Comparison of ENCODE assay signal across 10 mouse cellular contexts in genomic region chr6:29717541-29717940, GRCm38 (mm10). TPM values are rescaled to one million over a fixed set of nuclear protein-coding genes. Genes with fewer than 3 reads are reported as not detected.
DNase-seq lines count a peak whose midpoint lies in the region; ATAC-seq and TF ChIP-seq lines count a peak whose summit lies in the region.
"Had no signal": no experiment of that assay in that cellular context is flagged by ENCODE, and none has a peak within 500 bp of the region (broad histone marks: within the 10 kb centered on the region; RNA-seq: fewer than 3 reads in every experiment).

No protein-coding gene starts in this region.

- no peak for ATAC-seq in hindbrain, embryonic 12.5 days (ENCODE audit: low FRiP score)
- no peak for ATAC-seq in midbrain, embryonic 13.5 days
- no peak for ATAC-seq in stomach, postnatal 0 days (ENCODE audit: low FRiP score, low TSS enrichment)

- peaks cover 21% of the 10 kb centered on the region for H3K4me1 ChIP-seq in hindbrain, embryonic 12.5 days
- peaks cover 28% of the 10 kb centered on the region for H3K4me1 ChIP-seq in hindbrain, embryonic 10.5 days (replicated peaks)
- H3K4me1 ChIP-seq in midbrain, embryonic 13.5 days (replicated peaks): peaks cover 23% of the 10 kb centered on the region
- peaks cover 33% of the 10 kb centered on the region for H3K4me1 ChIP-seq in midbrain, embryonic 10.5 days
- H3K4me1 ChIP-seq in stomach, postnatal 0 days (replicated peaks; ENCODE audit: control insufficient read depth, insufficient read depth): 0 out of 2 replicates have a peak, but pooled peaks cover 2% of the 10 kb centered on the region
- H3K4me1 ChIP-seq: megakaryocyte, embryonic 14.5 days had no signal

- TF ChIP-seq EP300 in stomach, postnatal 0 days (optimal IDR thresholded peaks at IDR 0.05): no peak

- no peaks in the 10 kb centered on the region for H3K36me3 ChIP-seq in hindbrain, embryonic 12.5 days
- H3K36me3 ChIP-seq in hindbrain, embryonic 10.5 days: no peaks in the 10 kb centered on the region
- no peaks in the 10 kb centered on the region for H3K36me3 ChIP-seq in midbrain, embryonic 13.5 days
- peaks cover 3% of the 10 kb centered on the region; the same call in 1 of the 2 replicates for H3K36me3 ChIP-seq in midbrain, embryonic 10.5 days
- H3K36me3 ChIP-seq in stomach, postnatal 0 days (ENCODE audit: control insufficient read depth, insufficient read depth, low read length): no peaks in the 10 kb centered on the region

- 60% methylated on average over 10 of the region's 10 CpGs for WGBS in hindbrain, embryonic 12.5 days
- WGBS in hindbrain, embryonic 10.5 days: 54% methylated on average over 10 of the region's 10 CpGs
- WGBS in midbrain, embryonic 13.5 days: 55% methylated on average over 10 of the region's 10 CpGs
- 48% methylated on average over 10 of the region's 10 CpGs for WGBS in midbrain, embryonic 10.5 days
- 54% methylated on average over 10 of the region's 10 CpGs for WGBS in stomach, postnatal 0 days

- no peak overlapping the region for H3K4me3 ChIP-seq in hindbrain, embryonic 12.5 days
- H3K4me3 ChIP-seq in hindbrain, embryonic 10.5 days: no peak overlapping the region
- H3K4me3 ChIP-seq in midbrain, embryonic 13.5 days (replicated peaks): no peak overlapping the region
- no peak overlapping the region for H3K4me3 ChIP-seq in midbrain, embryonic 10.5 days
- no peak overlapping the region for H3K4me3 ChIP-seq in stomach, postnatal 0 days (ENCODE audit: low read depth, low read length)
- H3K4me3 ChIP-seq: megakaryocyte, embryonic 14.5 days had no signal

- H3K27ac ChIP-seq in hindbrain, embryonic 12.5 days: no peak overlapping the region; the same call in 1 of the 2 replicates
- no peak overlapping the region for H3K27ac ChIP-seq in hindbrain, embryonic 10.5 days
- H3K27ac ChIP-seq in midbrain, embryonic 13.5 days: no peak overlapping the region
- H3K27ac ChIP-seq in midbrain, embryonic 10.5 days (replicated peaks): no peak overlapping the region
- no peak overlapping the region for H3K27ac ChIP-seq in stomach, postnatal 0 days (replicated peaks)

- DNase-seq in hindbrain, embryonic 10.5 days (ENCODE audit: low spot score): no peak
- DNase-seq in midbrain, embryonic 10.5 days (ENCODE audit: low spot score): no peak
- DNase-seq in layer of hippocampus, postnatal 14 days (ENCODE audit: low spot score in 2 of 2): peak; percentile 21 to 24
- DNase-seq in stomach, postnatal 0 days (ENCODE audit: low spot score): no peak
- no peak for DNase-seq in ovary, postnatal 36 days (ENCODE audit: low spot score)
- no peak for DNase-seq in thymus, postnatal 14 days
- DNase-seq: thymus, postnatal 4 days had no signal

- H3K9me3 ChIP-seq in hindbrain, embryonic 12.5 days (replicated peaks): no peaks in the 10 kb centered on the region
- H3K9me3 ChIP-seq in hindbrain, embryonic 10.5 days: no peaks in the 10 kb centered on the region
- no peaks in the 10 kb centered on the region for H3K9me3 ChIP-seq in midbrain, embryonic 13.5 days
- H3K9me3 ChIP-seq in midbrain, embryonic 10.5 days (replicated peaks): no peaks in the 10 kb centered on the region
- no peaks in the 10 kb centered on the region for H3K9me3 ChIP-seq in stomach, postnatal 0 days (ENCODE audit: control insufficient read depth, low read length)
- H3K9me3 ChIP-seq: megakaryocyte, embryonic 14.5 days had no signal

- H3K27me3 ChIP-seq in hindbrain, embryonic 12.5 days: peaks cover 9% of the 10 kb centered on the region; the same call in 1 of the 2 replicates
- peaks cover 32% of the 10 kb centered on the region for H3K27me3 ChIP-seq in hindbrain, embryonic 10.5 days (ENCODE audit: insufficient read depth, poor library complexity, severe bottlenecking)
- H3K27me3 ChIP-seq in midbrain, embryonic 13.5 days: peaks cover 6% of the 10 kb centered on the region
- H3K27me3 ChIP-seq in midbrain, embryonic 10.5 days (ENCODE audit: low read depth, poor library complexity, severe bottlenecking): peaks cover 33% of the 10 kb centered on the region
- no peaks in the 10 kb centered on the region for H3K27me3 ChIP-seq in stomach, postnatal 0 days (ENCODE audit: control insufficient read depth, insufficient read depth, low read length)

- no peak for TF ChIP-seq CTCF in stomach, postnatal 0 days (IDR thresholded peaks at IDR 0.05; ENCODE audit: low read depth)

- no peak overlapping the region for H3K9ac ChIP-seq in hindbrain, embryonic 12.5 days
- no peak overlapping the region for H3K9ac ChIP-seq in midbrain, embryonic 13.5 days (replicated peaks)
- H3K9ac ChIP-seq in stomach, postnatal 0 days (ENCODE audit: low read length): no peak overlapping the region

- peak overlapping the region; percentile 27; the same call in 1 of the 2 replicates for H3K4me2 ChIP-seq in hindbrain, embryonic 12.5 days (replicated peaks)
- H3K4me2 ChIP-seq in midbrain, embryonic 13.5 days (replicated peaks): peak overlapping the region; percentile 59; the same call in 1 of the 2 replicates
- peak overlapping the region; percentile 24; the same call in 1 of the 2 replicates for H3K4me2 ChIP-seq in stomach, postnatal 0 days (replicated peaks; ENCODE audit: low read depth)

RNA-seq across cellular contexts. Expression of gene Smo, which starts 17.8 kb away (rescaled TPM):
- 49.4 and 54.1 TPM in 2 replicates for polyA plus RNA-seq in hindbrain, embryonic 12.5 days (2016; fragmentation: Nextera tagmentation; extraction: Ambion mirVana)
- polyA plus RNA-seq in hindbrain, embryonic 10.5 days (2016; fragmentation: Nextera tagmentation; extraction: Ambion mirVana): 50.3 and 50.4 TPM in 2 replicates
- polyA plus RNA-seq in midbrain, embryonic 13.5 days (2015; fragmentation: Nextera tagmentation; extraction: Ambion mirVana): 14.2 and 19.2 TPM in 2 replicates
- polyA plus RNA-seq in midbrain, embryonic 10.5 days (2016; fragmentation: Nextera tagmentation; extraction: Ambion mirVana): 49.6 and 51.7 TPM in 2 replicates
- 10 to 100 TPM; 12.9 to 14.4 TPM for total RNA-seq in layer of hippocampus, postnatal 14 days (2021)
- 10.8 and 14.1 TPM in 2 replicates for polyA plus RNA-seq in stomach, postnatal 0 days (2015; fragmentation: Nextera tagmentation; extraction: Ambion mirVana)

RNA-seq across cellular contexts. Expression of gene Tspan33, which starts 23.5 kb away (rescaled TPM):
- polyA plus RNA-seq in hindbrain, embryonic 12.5 days (2016; fragmentation: Nextera tagmentation; extraction: Ambion mirVana): 8.2 and 9.2 TPM in 2 replicates
- 9.7 and 9.9 TPM in 2 replicates for polyA plus RNA-seq in hindbrain, embryonic 10.5 days (2016; fragmentation: Nextera tagmentation; extraction: Ambion mirVana)
- polyA plus RNA-seq in midbrain, embryonic 13.5 days (2015; fragmentation: Nextera tagmentation; extraction: Ambion mirVana): 3.4 and 6.0 TPM in 2 replicates
- polyA plus RNA-seq in midbrain, embryonic 10.5 days (2016; fragmentation: Nextera tagmentation; extraction: Ambion mirVana): 10.9 and 12.2 TPM in 2 replicates
- 10 to 100 TPM; 28.8 to 29.9 TPM for total RNA-seq in layer of hippocampus, postnatal 14 days (2021)
- polyA plus RNA-seq in stomach, postnatal 0 days (2015; fragmentation: Nextera tagmentation; extraction: Ambion mirVana): 4.0 and 4.4 TPM in 2 replicates

RNA-seq across cellular contexts. Expression of gene Ahcyl2, which starts 50.3 kb away (rescaled TPM):
- 21.8 and 25.3 TPM in 2 replicates for polyA plus RNA-seq in hindbrain, embryonic 12.5 days (2016; fragmentation: Nextera tagmentation; extraction: Ambion mirVana)
- polyA plus RNA-seq in hindbrain, embryonic 10.5 days (2016; fragmentation: Nextera tagmentation; extraction: Ambion mirVana): 11.5 and 13.0 TPM in 2 replicates
- polyA plus RNA-seq in midbrain, embryonic 13.5 days (2015; fragmentation: Nextera tagmentation; extraction: Ambion mirVana): 12.8 and 13.1 TPM in 2 replicates
- 12.5 and 13.7 TPM in 2 replicates for polyA plus RNA-seq in midbrain, embryonic 10.5 days (2016; fragmentation: Nextera tagmentation; extraction: Ambion mirVana)
- 100 to 1,000 TPM; 160 to 162 TPM for total RNA-seq in layer of hippocampus, postnatal 14 days (2021)
- polyA plus RNA-seq in stomach, postnatal 0 days (2015; fragmentation: Nextera tagmentation; extraction: Ambion mirVana): 51.9 and 54.6 TPM in 2 replicates

Comparison
In these comparisons a context has a peak if more than half of its experiments do, and no peak if none do; other contexts are left out.
1. DNase-seq: peak in layer of hippocampus, postnatal 14 days (2 of 2); none in hindbrain, embryonic 10.5 days (single experiment), midbrain, embryonic 10.5 days (single experiment), stomach, postnatal 0 days (single experiment), ovary, postnatal 36 days (single experiment) and thymus, postnatal 14 days (single experiment).
2. Peak in every context shown above with its lines, with median percentiles within 50 percentile points of each other: H3K4me2 ChIP-seq.